ENCODE assay signal across 23 mouse cellular contexts in genomic region chr16:21928471-21928870, GRCm38 (mm10).
"Had no signal": no experiment of that assay in that cellular context is flagged by ENCODE, and none has a peak within 500 bp of the region (broad histone marks: within the 10 kb centered on the region; RNA-seq: fewer than 3 reads in every experiment).

No protein-coding gene starts in this region.

- ATAC-seq: liver, postnatal 0 days; lung, postnatal 0 days; midbrain, embryonic 16.5 days had no signal

- DNase-seq: liver, postnatal 0 days; lung, adult 2 months; lung, postnatal 14 days; lung, postnatal 36 days; midbrain, embryonic 14.5 days; retina, postnatal 1 day; right cerebral cortex, adult 18-20 months; right cerebral cortex, postnatal 25 days; right cerebral cortex, postnatal 4 days; thymus, adult 2 months; thymus, postnatal 25 days; thymus, postnatal 4 days had no signal

- H3K4me2 ChIP-seq: lung, embryonic 15.5 days; midbrain, embryonic 12.5 days; neural tube, embryonic 12.5 days; stomach, embryonic 15.5 days had no signal

- H3K27ac ChIP-seq: lung, embryonic 15.5 days; macrophage; midbrain, embryonic 10.5 days; midbrain, embryonic 12.5 days; neural tube, embryonic 12.5 days; stomach, embryonic 15.5 days; stomach, postnatal 0 days had no signal

- H3K36me3 ChIP-seq: stomach, embryonic 15.5 days had no signal

- H3K27me3 ChIP-seq: lung, embryonic 15.5 days; midbrain, embryonic 12.5 days; neural tube, embryonic 12.5 days; stomach, embryonic 15.5 days had no signal

- H3K4me1 ChIP-seq: lung, embryonic 15.5 days; midbrain, embryonic 10.5 days; midbrain, embryonic 12.5 days; neural tube, embryonic 12.5 days; stomach, embryonic 15.5 days had no signal

- H3K9ac ChIP-seq: liver, postnatal 0 days; lung, embryonic 15.5 days; midbrain, embryonic 12.5 days; neural tube, embryonic 12.5 days; stomach, embryonic 15.5 days had no signal

- H3K4me3 ChIP-seq: lung, embryonic 15.5 days; megakaryocyte, embryonic 14.5 days; midbrain, embryonic 10.5 days; midbrain, embryonic 12.5 days; myocyte; neural tube, embryonic 12.5 days; stomach, embryonic 15.5 days had no signal

- H3K9me3 ChIP-seq: lung, embryonic 15.5 days; midbrain, embryonic 10.5 days; midbrain, embryonic 12.5 days; neural tube, embryonic 12.5 days; stomach, embryonic 15.5 days had no signal
